Mouse (Mus musculus): ENCODE data around the gene Slc15a5.

The Slc15a5 gene

DNA sequence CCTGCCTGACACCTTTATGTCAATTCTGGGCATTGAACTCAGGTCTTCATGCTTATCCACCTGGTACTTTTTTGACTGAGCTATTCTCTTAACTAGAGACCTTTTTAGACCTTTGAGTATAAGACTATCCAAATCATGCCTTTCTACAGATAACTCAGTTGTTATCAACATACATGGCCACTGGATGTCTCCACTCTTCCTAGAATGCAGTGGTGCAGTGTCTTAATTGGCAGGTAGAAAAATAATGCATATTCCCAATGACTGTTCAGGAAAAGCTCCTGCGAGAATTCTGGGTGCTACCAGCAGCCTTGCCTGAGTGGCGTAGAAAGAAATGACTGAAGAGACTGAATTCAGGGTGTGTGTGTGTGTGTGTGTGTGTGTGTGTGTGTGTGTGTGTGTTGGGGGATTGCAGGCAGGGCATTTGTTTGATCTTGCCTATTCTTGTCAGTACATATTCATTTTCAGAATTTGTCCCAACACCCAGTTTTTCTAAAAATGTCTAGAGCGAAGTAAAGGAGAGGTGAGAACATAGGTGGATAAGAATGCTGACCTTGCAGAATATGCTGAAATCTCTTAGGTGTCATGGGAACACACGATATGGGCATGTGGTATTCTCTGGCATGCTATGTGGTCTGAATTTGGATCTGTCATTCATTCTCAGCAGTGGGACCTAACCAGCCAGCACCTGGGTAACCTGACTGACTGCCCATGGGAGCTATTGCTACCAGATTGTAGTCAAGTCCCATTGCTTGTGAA is 119.5 kb downstream of the Slc15a5 start:
- no peak for DNase-seq (ENCODE audit: low spot score in 2 of 2)

GRCm38 (mm10) chr6:137957630-137958029 is 122.1 kb downstream of the Slc15a5 start:
- no peak for DNase-seq (ENCODE audit: low spot score in 2 of 2)

- no peak for DNase-seq (ENCODE audit: low spot score in 2 of 2)
Measured at GRCm38 (mm10) chr6:137956783-137957429, 122.8 kb downstream of the Slc15a5 start.

DNA sequence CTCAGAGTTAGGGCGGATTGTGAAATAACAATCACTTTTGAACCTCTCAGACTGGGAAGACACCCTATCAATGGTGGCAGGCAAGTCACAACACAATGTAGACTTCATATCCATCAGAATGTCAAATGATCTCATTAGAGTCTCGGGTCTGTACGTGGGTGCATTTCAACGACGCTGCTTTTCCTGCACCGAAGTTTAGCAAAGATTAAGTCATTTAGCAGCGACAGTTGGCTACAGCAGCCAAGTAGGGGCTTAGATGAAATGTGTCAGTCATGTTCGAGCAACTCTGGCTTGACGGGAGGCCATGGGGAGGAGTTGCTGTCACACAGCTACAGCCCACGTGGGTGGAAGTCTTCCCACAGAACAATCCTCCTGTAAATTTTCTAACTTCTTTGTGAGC is 133.2 kb downstream of the Slc15a5 start:
- no peak for DNase-seq (ENCODE audit: low spot score in 2 of 2)

DNA sequence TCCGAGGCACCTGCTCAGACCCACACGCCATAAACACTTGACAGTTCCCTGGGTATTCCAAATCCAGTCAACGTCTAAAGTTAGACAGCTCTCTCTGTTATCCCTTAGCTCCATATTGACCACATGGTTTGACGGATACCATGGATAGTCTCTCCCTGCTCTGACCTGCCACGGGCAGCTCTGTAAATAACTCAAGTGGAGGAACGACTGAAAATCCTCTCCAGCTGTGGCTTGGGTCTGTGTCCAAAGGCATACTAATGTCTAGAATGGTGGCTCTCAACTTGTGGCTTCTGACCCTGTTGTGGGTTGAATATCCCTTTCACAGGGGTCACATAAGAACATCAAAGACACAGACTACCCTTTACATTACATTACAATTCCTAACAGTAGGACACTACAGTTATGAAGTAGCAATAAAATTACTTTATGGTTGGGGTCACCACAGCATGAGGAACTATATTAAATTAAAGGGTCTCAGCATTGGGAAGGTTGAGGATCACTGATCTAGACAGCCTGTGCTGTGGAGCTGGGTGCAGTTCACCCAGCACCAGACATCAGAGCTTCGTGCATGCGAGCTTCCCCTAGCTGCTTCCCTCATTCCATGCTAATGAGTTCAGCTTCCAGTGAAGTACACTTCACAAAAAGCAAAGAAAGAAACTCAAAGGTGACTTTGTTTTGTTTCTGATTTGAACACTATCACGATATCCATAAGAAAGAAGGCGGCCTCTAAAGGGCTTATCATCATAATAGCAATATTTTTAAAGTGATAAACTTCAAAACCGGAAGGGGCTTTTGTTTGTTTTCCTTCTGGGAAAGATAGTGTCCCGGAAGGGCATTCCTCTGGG is 139.1 kb downstream of the Slc15a5 start:
- no peak for DNase-seq (ENCODE audit: low spot score in 2 of 2)

DNA sequence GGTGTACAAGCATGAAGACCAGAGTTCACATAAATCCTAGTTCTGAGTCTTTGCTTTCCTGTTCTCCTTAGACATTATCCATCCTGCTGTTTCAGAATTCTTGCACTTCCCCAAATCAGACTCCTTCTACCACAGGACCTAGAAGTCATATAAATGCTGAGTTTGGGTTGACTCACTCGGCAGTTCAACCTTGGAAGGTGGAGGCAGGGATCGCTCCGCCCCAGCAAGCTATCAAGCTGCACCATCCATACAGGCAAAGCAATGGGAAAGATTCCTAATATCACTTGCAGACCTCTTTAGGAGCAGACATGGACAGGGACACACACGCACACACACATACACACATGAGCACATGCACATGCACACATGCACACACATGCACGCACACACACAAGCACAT is 142.2 kb downstream of the Slc15a5 start:
- no peak for DNase-seq (ENCODE audit: low spot score in 2 of 2)

GRCm38 (mm10) chr6:137936268-137936667 is 143.4 kb downstream of the Slc15a5 start:
- no peak for DNase-seq (ENCODE audit: low spot score in 2 of 2)

DNA sequence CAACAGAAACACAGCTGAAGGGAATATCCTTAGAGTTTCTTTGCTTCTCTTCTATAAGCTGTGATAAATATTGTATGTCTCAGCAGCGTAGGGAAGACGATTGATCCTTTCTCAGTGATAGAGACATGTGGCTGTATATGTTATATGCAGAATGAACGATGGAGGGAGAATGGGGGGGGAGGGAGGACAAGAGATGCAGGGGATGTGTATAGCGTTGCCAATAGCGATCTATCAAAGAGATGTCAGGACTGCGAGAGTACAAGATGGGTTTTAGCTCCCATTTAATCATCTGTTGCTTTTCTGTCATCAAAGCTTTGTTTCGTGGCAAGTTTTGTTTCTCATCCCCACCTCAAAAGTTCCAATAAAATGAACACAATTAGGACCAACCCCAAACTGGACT is 143.9 kb downstream of the Slc15a5 start:
- DNase-seq (ENCODE audit: low spot score in 2 of 2) = no peak

DNA sequence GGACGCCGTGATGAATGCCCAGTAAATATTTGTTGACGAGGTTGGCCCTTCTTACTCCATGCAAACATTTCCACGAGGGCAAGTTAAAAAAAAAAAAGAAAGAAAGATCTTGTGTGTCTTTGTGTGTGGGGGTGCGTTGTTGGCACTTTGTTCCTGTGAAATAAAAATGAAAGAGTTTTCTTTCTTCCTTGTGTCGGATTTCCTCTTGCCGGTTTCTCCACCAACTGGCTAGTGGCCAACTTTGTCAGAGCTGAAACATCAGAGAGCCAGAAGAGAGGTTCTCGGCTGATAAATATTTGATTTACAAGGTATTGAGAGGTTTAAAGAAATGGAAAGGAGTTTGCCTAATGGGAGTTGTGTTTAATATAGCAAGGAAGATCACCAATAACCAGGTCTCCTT is 144.4 kb downstream of the Slc15a5 start:
- no peak for DNase-seq (ENCODE audit: low spot score in 2 of 2)

DNA sequence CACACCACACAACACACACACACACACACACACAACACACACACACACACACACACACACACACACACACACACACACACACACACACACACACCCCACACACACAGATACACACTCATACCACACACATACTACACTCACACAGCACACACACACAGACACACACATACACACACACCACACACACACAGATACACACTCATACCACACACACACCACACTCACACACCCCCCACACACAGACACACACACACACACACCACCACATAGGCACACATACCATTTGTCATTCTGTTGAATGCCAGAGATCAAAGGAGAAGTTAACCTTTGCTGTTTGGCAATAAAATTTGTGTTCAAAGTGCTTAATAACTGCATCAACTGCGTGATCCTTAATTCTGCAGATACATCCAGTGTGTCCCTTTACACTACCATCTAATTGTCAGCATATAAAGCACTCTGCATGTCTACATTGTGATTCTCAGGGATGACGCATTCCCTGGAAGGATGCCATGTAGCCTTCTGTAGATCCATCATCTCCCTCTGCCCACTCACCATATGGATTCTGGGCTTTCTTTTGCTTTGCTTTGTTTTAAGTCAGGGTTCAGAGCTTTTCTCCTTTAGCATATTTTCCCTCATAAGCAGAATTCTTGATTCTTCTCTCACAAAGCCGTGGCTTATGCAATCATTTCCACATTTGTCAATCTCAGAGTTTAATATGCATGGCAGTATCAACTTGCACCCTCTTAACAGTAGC is 145.0 kb downstream of the Slc15a5 start:
- DNase-seq (ENCODE audit: low spot score in 2 of 2) = no peak

All from thymus, postnatal 10 days (tissue).